ENCODE assay signal across 12 mouse cellular contexts in genomic region chr14:118552390-118552789, GRCm38 (mm10).
A peak's percentile ranks its signal among the peaks of the same experiment; 100 is the strongest.
DNase-seq lines count a peak whose midpoint lies in the region; ATAC-seq lines count a peak whose summit lies in the region.
"Had no signal": no experiment of that assay in that cellular context is flagged by ENCODE, and none has a peak within 500 bp of the region (broad histone marks: within the 10 kb centered on the region; RNA-seq: fewer than 3 reads in every experiment).

No protein-coding gene starts in this region.

- H3K9ac ChIP-seq in heart, embryonic 15.5 days, result no peak overlapping the region
- H3K9ac ChIP-seq in neural tube, embryonic 12.5 days, result no peak overlapping the region
- H3K9ac ChIP-seq in hindbrain, embryonic 15.5 days, result no peak overlapping the region
- no peak overlapping the region for H3K9ac ChIP-seq in midbrain, embryonic 14.5 days (replicated peaks; ENCODE audit: low read length)
- H3K9ac ChIP-seq: stomach, embryonic 15.5 days had no signal

- H3K4me1 ChIP-seq in heart, embryonic 15.5 days (replicated peaks), result peaks cover 9% of the 10 kb centered on the region
- H3K4me1 ChIP-seq in neural tube, embryonic 12.5 days, result peaks cover 9% of the 10 kb centered on the region
- peaks cover 15% of the 10 kb centered on the region for H3K4me1 ChIP-seq in hindbrain, embryonic 15.5 days (replicated peaks)
- peaks cover 8% of the 10 kb centered on the region for H3K4me1 ChIP-seq in midbrain, embryonic 14.5 days (ENCODE audit: control insufficient read depth, insufficient read depth, low read length)

- H3K9me3 ChIP-seq in heart, embryonic 15.5 days (replicated peaks), result no peaks in the 10 kb centered on the region
- no peaks in the 10 kb centered on the region for H3K9me3 ChIP-seq in neural tube, embryonic 12.5 days
- H3K9me3 ChIP-seq in hindbrain, embryonic 15.5 days, result no peaks in the 10 kb centered on the region
- H3K9me3 ChIP-seq in midbrain, embryonic 14.5 days (ENCODE audit: control insufficient read depth, low read length), result no peaks in the 10 kb centered on the region
- H3K9me3 ChIP-seq: stomach, embryonic 15.5 days had no signal

- peak overlapping the region; percentile 64; the same call in 1 of the 2 replicates for H3K4me2 ChIP-seq in heart, embryonic 15.5 days
- H3K4me2 ChIP-seq in neural tube, embryonic 12.5 days (replicated peaks), result peak overlapping the region; percentile 44
- H3K4me2 ChIP-seq in hindbrain, embryonic 15.5 days, result peak overlapping the region; percentile 49; the same call in 1 of the 2 replicates
- H3K4me2 ChIP-seq in midbrain, embryonic 14.5 days (ENCODE audit: low read length), result peak overlapping the region; percentile 49

- no peaks in the 10 kb centered on the region for H3K27me3 ChIP-seq in heart, embryonic 15.5 days
- H3K27me3 ChIP-seq in neural tube, embryonic 12.5 days (replicated peaks), result no peaks in the 10 kb centered on the region
- H3K27me3 ChIP-seq in hindbrain, embryonic 15.5 days, result no peaks in the 10 kb centered on the region
- H3K27me3 ChIP-seq in midbrain, embryonic 14.5 days (ENCODE audit: control insufficient read depth, insufficient read depth, low read length), result no peaks in the 10 kb centered on the region
- H3K27me3 ChIP-seq: stomach, embryonic 15.5 days had no signal

- no peak overlapping the region for H3K27ac ChIP-seq in heart, embryonic 15.5 days
- no peak overlapping the region for H3K27ac ChIP-seq in neural tube, embryonic 12.5 days
- no peak overlapping the region for H3K27ac ChIP-seq in hindbrain, embryonic 15.5 days (replicated peaks)
- H3K27ac ChIP-seq in midbrain, embryonic 14.5 days (replicated peaks; ENCODE audit: low read depth, low read length), result 0 out of 2 replicates have a peak overlapping the region, but pooled peaks have one; percentile 47
- H3K27ac ChIP-seq: stomach, embryonic 15.5 days had no signal

- no peak for DNase-seq in heart, postnatal 4 days
- no peak for DNase-seq in neural tube, embryonic 10.5 days (ENCODE audit: extremely low spot score, low spot score)
- DNase-seq in midbrain, embryonic 14.5 days, result no peak
- no peak for DNase-seq in thymus, postnatal 36 days
- no peak for DNase-seq in yolk sac, embryonic 10.5 days (ENCODE audit: low spot score)
- DNase-seq: lung, postnatal 36 days; right cerebral cortex, postnatal 25 days had no signal

- no peak overlapping the region for H3K4me3 ChIP-seq in heart, embryonic 15.5 days
- H3K4me3 ChIP-seq in neural tube, embryonic 12.5 days, result no peak overlapping the region
- H3K4me3 ChIP-seq in hindbrain, embryonic 15.5 days, result no peak overlapping the region
- no peak overlapping the region for H3K4me3 ChIP-seq in midbrain, embryonic 14.5 days (replicated peaks; ENCODE audit: low read depth, low read length)

- H3K36me3 ChIP-seq in heart, embryonic 15.5 days, result no peaks in the 10 kb centered on the region
- no peaks in the 10 kb centered on the region for H3K36me3 ChIP-seq in neural tube, embryonic 12.5 days
- H3K36me3 ChIP-seq in hindbrain, embryonic 15.5 days, result no peaks in the 10 kb centered on the region
- no peaks in the 10 kb centered on the region for H3K36me3 ChIP-seq in midbrain, embryonic 14.5 days (ENCODE audit: control insufficient read depth, insufficient read depth, low read length)
- H3K36me3 ChIP-seq: stomach, embryonic 15.5 days had no signal

- ATAC-seq in heart, embryonic 15.5 days (replicated peaks; ENCODE audit: insufficient number of reproducible peaks, insufficient read depth, low FRiP score, low read depth), result no peak
- no peak for ATAC-seq in neural tube, embryonic 12.5 days (ENCODE audit: low FRiP score, low read depth)
- no peak for ATAC-seq in hindbrain, embryonic 15.5 days (ENCODE audit: low FRiP score, low read depth)
- no peak for ATAC-seq in midbrain, embryonic 14.5 days (ENCODE audit: low FRiP score, low TSS enrichment)
- ATAC-seq: CD4-positive, CD25-positive, alpha-beta regulatory T cell, adult 4 months had no signal

- WGBS in heart, embryonic 15.5 days, result 71% methylated on average over 5 of the region's 5 CpGs
- 59% methylated on average over 5 of the region's 5 CpGs for WGBS in neural tube, embryonic 12.5 days
- WGBS in hindbrain, embryonic 15.5 days, result 65% methylated on average over 5 of the region's 5 CpGs
- 31% methylated on average over 5 of the region's 5 CpGs for WGBS in midbrain, embryonic 14.5 days
